Mouse (Mus musculus) stomach, embryonic 16.5 days (tissue): ENCODE measurements at regions not wholly inside any gene's neighbourhood (a gene's known extent, or its start where the extent isn't known, plus 50 kb on each side); places are given as distances from the start of the nearest gene placed in this dataset.

Source experiments
- ATAC-seq: fragments of 200-750 bp; cut with Nextera tagmentation; 2 replicates; pipeline ENCODE4 v1.8.0; 2017; ENCODE audit warnings: moderate number of reproducible peaks, moderate TSS enrichment; ENCODE audit not compliant: insufficient read depth, low FRiP score
- H3K27ac ChIP-seq: fragments of 300-500 bp; sonication (generic); 2 replicates; pipeline ENCODE4 v1.5.1; 2014; ENCODE audit warnings: low read length
- H3K27me3 ChIP-seq: fragments of 300-500 bp; sonication (generic); 2 replicates; pipeline ENCODE4 v1.6.1; 2014; ENCODE audit warnings: low read length, control low read depth, mixed read lengths; ENCODE audit not compliant: control insufficient read depth, insufficient read depth
- H3K36me3 ChIP-seq: fragments of 300-500 bp; sonication (generic); 2 replicates; pipeline ENCODE4 v1.6.1; 2014; ENCODE audit warnings: low read length; ENCODE audit not compliant: control insufficient read depth, insufficient read depth
- H3K4me1 ChIP-seq: fragments of 300-500 bp; sonication (generic); 2 replicates; pipeline ENCODE4 v1.6.1; 2014; ENCODE audit warnings: low read length, control low read depth, mixed read lengths; ENCODE audit not compliant: control insufficient read depth, insufficient read depth
- H3K4me2 ChIP-seq: fragments of 300-500 bp; sonication (generic); 2 replicates; pipeline ENCODE4 v1.6.1; 2014; ENCODE audit warnings: low read depth, low read length, mixed read lengths
- H3K4me3 ChIP-seq: fragments of 300-500 bp; sonication (generic); replicated peaks from 2 replicates; pipeline ENCODE4 v1.5.1; 2014; ENCODE audit warnings: mild to moderate bottlenecking, low read length
- H3K9ac ChIP-seq: fragments of 300-500 bp; sonication (generic); 2 replicates; pipeline ENCODE4 v1.6.1; 2014; ENCODE audit warnings: low read length
- H3K9me3 ChIP-seq: fragments of 300-500 bp; sonication (generic); replicated peaks from 2 replicates; pipeline ENCODE4 v1.6.1; 2016; ENCODE audit warnings: low read length, control low read depth; ENCODE audit not compliant: control insufficient read depth
- WGBS: fragments of 180-500 bp; shearing (Covaris S2); extraction: QIAGEN DNeasy Blood & Tissue Kit; methylation state at CpG from one replicate; pipeline ENCODE4 v1.1.7; 2014; 5-methylcytosine and 5-hydroxymethylcytosine counted together

DNA sequence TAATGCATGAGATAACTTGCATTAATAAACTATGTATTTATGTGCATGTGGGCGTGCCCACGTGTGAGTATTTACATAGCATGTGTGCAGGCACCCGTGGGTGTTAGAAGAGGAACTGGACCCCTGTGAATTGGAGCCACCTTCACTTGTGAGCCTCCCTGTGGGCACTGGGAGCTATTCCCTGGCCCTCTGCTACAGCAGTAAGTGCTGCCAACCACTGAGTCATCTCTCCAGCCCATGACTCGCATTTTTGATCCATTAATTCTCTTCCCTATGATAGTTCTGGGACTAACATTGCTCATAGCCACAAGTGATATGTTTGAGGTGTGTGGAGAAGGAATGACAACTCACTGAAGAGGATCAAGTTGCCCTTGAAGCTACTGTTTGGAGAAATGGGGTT, 87.6 kb upstream of the Rbms3 start:
- Histone ChIP-seq H3K36me3 (no peaks in the 10 kb centered on the region), H3K9ac (no peak overlapping the region), H3K27ac (no peak overlapping the region), H3K27me3 (no peaks in the 10 kb centered on the region), H3K9me3 (no peaks in the 10 kb centered on the region), H3K4me3 (no peak overlapping the region), H3K4me2 (no peak overlapping the region), H3K4me1 (peaks cover 9% of the 10 kb centered on the region)
- 71% methylated on average over 4 of the region's 4 CpGs for WGBS
- ATAC-seq, result no peak

DNA sequence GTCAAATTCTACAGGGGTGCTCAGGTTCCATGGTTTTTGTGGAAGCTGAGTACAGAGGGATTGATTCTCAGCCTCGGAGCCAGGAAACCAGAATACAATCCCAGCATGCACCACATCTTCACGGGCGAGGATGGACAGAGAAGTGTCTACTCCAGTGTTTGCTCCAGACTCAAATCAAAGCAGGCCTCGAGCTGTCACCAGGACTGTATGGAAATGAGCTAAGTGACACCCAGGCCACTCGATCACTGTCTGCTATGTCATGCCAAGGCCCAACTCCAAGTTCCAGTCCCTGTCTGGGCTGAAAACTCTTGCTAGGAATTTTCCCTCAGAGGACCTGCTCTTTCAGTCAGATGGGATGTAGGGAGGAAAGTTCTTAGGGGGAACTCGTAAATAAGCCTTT, 86.8 kb upstream of the Rbms3 start:
- no peak overlapping the region for H3K4me3 ChIP-seq
- H3K36me3 ChIP-seq, result no peaks in the 10 kb centered on the region
- H3K4me2 ChIP-seq, result no peak overlapping the region
- no peak for ATAC-seq
- H3K9ac ChIP-seq, result no peak overlapping the region
- H3K4me1 ChIP-seq, result peaks cover 5% of the 10 kb centered on the region; the same call in 1 of the 2 replicates
- WGBS, result 77% methylated on average over 6 of the region's 6 CpGs
- no peak overlapping the region for H3K27ac ChIP-seq
- no peaks in the 10 kb centered on the region for H3K9me3 ChIP-seq
- no peaks in the 10 kb centered on the region for H3K27me3 ChIP-seq

DNA sequence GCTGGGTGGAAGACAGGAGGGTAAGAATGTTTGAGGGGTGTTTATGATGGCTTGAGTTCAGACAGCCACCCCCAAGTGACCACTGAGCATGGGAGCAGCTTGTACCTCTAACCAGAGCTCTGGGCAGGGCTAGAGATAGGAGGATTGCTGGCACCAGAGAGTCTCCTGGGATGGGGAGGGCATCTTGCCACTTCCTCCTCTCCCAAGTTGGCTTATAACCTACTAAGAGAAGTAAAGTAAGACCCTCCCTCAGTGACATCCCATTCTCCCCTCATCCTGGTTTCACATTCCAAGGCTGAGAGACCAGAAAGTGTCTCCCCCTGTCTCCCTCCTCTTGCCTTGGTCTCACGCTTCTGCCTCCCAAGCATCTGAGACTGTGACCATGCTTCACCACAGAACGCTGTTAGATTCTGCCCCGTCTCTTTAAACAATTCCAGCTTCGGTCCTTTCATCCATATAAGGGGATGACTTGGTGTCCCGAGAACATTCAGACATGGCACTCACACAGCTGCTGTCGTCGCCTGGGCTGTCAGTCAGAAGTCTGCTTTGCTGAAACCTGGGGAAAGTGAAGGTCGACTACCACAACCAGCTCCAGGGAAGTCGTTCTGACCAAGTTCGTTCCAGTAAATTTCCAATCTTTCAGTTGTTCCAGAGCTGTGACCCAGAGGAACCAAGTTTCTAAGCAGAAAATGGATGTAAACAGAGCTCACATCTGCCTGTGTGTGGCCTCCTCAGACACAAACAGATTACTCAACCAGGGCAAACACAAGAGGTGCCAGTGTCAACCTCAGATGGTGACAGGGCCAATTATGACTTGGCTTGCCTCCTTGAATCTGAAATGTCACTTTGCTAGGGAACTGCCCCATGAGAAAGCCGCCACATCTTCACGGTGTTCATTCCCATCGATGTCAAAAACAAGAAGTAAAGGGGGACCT, 85.3 kb upstream of the Rbms3 start:
- no peak for ATAC-seq
- Histone ChIP-seq H3K4me3 (no peak overlapping the region), H3K4me2 (no peak overlapping the region), H3K27ac (peak overlapping the region; percentile 42), H3K27me3 (no peaks in the 10 kb centered on the region), H3K36me3 (no peaks in the 10 kb centered on the region), H3K4me1 (peaks cover 5% of the 10 kb centered on the region; the same call in 1 of the 2 replicates), H3K9ac (no peak overlapping the region), H3K9me3 (no peaks in the 10 kb centered on the region)
- WGBS, result 56% methylated on average over 13 of the region's 13 CpGs

DNA sequence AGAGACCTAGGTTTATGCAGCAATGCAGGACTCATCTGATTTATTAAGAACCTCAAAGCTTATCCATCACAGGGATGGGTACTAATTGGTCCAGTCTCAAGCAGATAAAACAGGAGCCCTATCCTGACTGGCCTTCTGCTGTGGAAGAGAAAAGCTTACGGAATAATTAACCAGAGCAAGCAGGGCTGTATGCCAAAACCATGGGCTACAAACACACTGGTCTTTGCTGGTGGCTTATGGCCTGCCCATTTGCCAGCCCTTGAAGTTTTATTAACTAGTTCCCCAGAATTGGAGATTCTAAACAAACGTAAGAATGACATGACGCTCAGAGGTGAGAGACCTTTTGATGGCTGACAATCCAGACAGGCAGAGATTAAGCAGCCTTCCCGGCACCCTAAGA, 83.4 kb upstream of the Rbms3 start:
- ATAC-seq, result no peak
- H3K9ac ChIP-seq, result no peak overlapping the region

DNA sequence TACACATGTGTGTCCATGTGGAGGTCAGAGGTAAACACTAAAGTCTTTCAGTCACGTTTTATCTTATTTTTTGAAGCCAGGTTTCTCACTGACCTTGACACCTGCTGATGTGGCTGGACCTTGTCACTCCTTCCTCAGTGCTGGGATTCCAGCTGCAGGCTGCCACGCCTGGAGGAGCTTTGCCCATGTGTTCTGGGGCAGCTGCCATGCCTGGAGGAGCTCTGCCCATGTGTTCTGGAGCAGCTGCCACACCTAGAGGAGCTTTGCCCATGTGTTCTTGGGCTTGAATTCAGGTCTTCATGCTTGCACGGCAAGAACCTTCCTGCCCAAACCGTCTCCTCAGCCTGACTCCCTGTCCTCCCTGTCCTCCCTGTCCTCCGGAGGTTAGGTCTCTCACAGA, 82.1 kb upstream of the Rbms3 start:
- Histone ChIP-seq H3K9me3 (no peaks in the 10 kb centered on the region), H3K4me1 (peaks cover 5% of the 10 kb centered on the region; the same call in 1 of the 2 replicates), H3K4me3 (no peak overlapping the region), H3K4me2 (no peak overlapping the region), H3K9ac (no peak overlapping the region), H3K27me3 (no peaks in the 10 kb centered on the region), H3K27ac (no peak overlapping the region), H3K36me3 (no peaks in the 10 kb centered on the region)
- WGBS, result 85% methylated on average over 5 of the region's 5 CpGs
- ATAC-seq, result no peak

More for the DNA sequence above, 83.4 kb upstream of the Rbms3 start:
- Histone ChIP-seq H3K9me3 (no peaks in the 10 kb centered on the region), H3K4me2 (no peak overlapping the region), H3K36me3 (no peaks in the 10 kb centered on the region), H3K4me3 (no peak overlapping the region), H3K27me3 (no peaks in the 10 kb centered on the region), H3K27ac (no peak overlapping the region), H3K4me1 (peaks cover 5% of the 10 kb centered on the region; the same call in 1 of the 2 replicates)
- WGBS, result 88% methylated on average over 4 of the region's 4 CpGs

DNA sequence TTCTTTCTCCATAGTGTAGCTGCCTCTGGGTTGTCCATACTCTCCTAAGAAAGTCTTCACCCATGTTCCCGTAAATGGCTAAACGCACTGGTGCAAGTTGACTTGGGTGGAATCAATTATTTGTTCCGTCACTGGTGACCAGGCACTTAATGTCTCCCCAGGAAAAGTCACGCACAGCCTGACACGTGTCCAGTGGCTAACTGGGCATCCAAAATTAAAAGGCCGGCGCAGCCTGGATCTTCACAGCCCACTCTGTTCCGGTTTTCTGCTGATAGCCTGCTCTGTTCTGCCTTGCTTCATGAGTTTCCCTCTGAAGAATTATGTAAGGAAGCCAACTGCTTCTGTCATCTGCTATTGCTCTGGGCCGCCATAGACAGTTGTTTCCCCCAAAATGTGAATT, 81.3 kb upstream of the Rbms3 start:
- Histone ChIP-seq H3K4me1 (peaks cover 5% of the 10 kb centered on the region; the same call in 1 of the 2 replicates), H3K9me3 (no peaks in the 10 kb centered on the region), H3K36me3 (no peaks in the 10 kb centered on the region), H3K27me3 (no peaks in the 10 kb centered on the region), H3K27ac (no peak overlapping the region), H3K9ac (no peak overlapping the region), H3K4me2 (no peak overlapping the region), H3K4me3 (no peak overlapping the region)
- WGBS, result 89% methylated on average over 9 of the region's 9 CpGs
- ATAC-seq, result no peak

DNA sequence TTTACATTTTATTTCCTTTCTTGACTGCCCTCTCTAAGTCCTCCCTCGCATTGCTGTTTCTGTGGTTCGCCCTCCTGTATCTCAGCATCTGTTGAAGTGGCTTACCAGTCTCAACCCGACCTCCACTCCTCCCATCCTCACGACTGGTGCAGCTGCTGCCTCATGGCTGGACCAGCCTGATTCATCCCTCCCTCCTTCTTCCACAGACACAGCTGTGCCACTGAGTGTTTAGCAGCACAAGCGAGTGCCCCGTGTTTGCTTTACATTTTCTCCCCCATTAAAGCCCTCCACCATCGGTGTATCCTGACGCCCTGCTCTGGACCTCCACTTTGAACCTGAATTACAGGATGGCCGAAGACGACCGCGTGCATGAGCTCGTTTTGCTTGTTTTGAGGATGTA, 80.0 kb upstream of the Rbms3 start:
- Histone ChIP-seq H3K4me1 (0 out of 2 replicates have a peak, but pooled peaks cover under 1% of the 10 kb centered on the region), H3K27ac (no peak overlapping the region), H3K4me3 (no peak overlapping the region), H3K9ac (no peak overlapping the region), H3K9me3 (no peaks in the 10 kb centered on the region), H3K4me2 (no peak overlapping the region), H3K27me3 (no peaks in the 10 kb centered on the region), H3K36me3 (no peaks in the 10 kb centered on the region)
- ATAC-seq, result no peak
- 72% methylated on average over 13 of the region's 13 CpGs for WGBS

DNA sequence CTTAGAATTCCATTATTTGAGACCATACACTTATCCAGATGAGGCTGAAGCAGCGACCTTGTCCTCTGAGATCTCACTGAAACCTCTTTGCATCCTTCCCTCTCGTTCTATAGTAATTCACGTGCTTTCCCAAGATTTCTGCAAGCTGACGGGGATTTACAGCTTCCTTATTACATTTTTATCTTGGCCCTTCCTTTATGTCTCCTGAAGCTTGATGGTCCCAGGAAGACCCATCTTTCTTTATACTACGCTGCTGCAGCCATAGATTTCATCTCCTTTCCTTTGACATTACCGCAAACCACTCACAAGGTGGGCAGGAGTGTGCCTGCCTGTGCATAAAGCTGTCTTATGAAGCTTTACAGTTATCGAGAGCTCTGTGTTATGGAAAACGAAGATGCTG, 63.3 kb upstream of the Rbms3 start:
- 92% methylated on average over 8 of the region's 8 CpGs for WGBS
- H3K4me3 ChIP-seq, result no peak overlapping the region
- H3K9ac ChIP-seq, result no peak overlapping the region
- no peak overlapping the region for H3K27ac ChIP-seq
- no peaks in the 10 kb centered on the region for H3K9me3 ChIP-seq
- no peak for ATAC-seq
- no peaks in the 10 kb centered on the region for H3K27me3 ChIP-seq
- H3K36me3 ChIP-seq, result no peaks in the 10 kb centered on the region
- no peaks in the 10 kb centered on the region for H3K4me1 ChIP-seq
- H3K4me2 ChIP-seq, result no peak overlapping the region

DNA sequence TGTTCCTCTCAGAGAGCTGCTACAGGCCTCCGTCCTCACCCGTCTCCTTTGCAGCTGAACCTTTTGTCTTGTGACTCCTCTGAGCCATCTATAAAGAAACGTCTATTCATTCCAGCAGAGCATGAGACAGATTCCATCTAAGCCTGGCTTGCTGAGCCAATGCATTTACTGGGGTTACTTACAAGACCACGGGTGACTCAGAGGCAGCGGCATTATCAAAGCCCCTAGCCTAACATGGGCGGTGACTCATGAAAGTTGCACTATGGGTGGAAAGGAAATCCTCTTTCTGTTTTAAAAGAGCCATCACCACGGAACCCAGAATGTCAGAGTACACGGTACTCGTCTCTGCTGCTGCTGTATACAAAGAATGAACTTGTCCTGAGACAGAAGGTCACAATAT, 62.8 kb upstream of the Rbms3 start:
- 71% methylated on average over 9 of the region's 9 CpGs for WGBS

More for the DNA sequence above, 62.8 kb upstream of the Rbms3 start:
- Histone ChIP-seq H3K4me1 (no peaks in the 10 kb centered on the region), H3K9me3 (no peaks in the 10 kb centered on the region), H3K27ac (no peak overlapping the region), H3K27me3 (no peaks in the 10 kb centered on the region), H3K9ac (no peak overlapping the region), H3K4me3 (no peak overlapping the region), H3K36me3 (no peaks in the 10 kb centered on the region), H3K4me2 (no peak overlapping the region)
- no peak for ATAC-seq
